Mouse (Mus musculus): ENCODE data around the gene Pls1. TPM values are rescaled to one million over a fixed set of nuclear protein-coding genes. Genes with fewer than 3 reads are reported as not detected.

Gene Pls1
- not detected in 2 replicates for polyA plus RNA-seq (2012; ENCODE audit: insufficient read depth, insufficient read length, low replicate concordance, missing spikeins)

DNA sequence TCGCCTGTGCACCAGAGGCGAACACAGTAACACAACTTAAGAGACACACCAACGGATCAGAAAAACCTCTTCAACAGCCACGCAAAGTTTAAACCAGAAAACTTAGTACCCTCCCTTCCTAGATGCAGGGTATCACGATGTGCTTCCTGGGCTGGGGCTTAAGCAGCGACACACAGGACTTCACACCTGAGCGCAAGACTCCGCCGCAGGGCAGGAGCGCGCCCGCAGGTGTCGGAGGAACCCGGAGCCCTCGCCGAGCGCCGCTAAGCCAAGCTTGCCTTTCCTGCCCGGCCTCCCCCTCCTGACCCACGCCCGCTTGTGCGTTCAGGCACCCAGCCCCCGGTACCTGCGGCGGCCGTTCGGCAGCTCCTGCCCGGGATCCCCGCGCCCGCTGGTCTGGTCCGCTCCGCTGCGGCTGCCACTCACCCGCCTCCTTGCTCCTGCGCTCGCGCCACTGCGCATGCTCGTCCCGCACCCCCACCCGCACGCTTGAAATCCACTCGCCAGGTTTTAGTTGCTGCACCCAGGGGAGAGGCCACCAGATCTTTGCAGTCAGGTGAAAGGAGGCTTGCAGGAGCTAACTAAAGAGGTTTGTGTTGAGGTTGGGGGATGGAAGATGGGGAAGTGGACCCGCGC, at the start of gene Pls1:
Gene Pls1 (minus strand): TSS at position 487 of the 636 bp plus-strand sequence.
- TF ChIP-seq CTCF (IDR thresholded peaks at IDR 0.05; ENCODE audit: insufficient read depth, low read depth, low read length) (no peak), POLR2A (IDR thresholded peaks at IDR 0.05; ENCODE audit: insufficient read depth, low read depth, low read length) (0 out of 2 replicates have a peak, but pooled peaks have one; percentile 21)
- Histone ChIP-seq H3K4me1 (ENCODE audit: control insufficient read depth, insufficient read depth, low read length) (no peaks in the 10 kb centered on the region), H3K4me3 (ENCODE audit: insufficient read depth, low read depth, low read length) (peak within 1 kb of the TSS; percentile 59), H3K27ac (ENCODE audit: insufficient read depth, low read depth, low read length) (no peak within 1 kb of the TSS)
- WGBS: under 1% methylated on average over 46 of the region's 46 CpGs

DNA sequence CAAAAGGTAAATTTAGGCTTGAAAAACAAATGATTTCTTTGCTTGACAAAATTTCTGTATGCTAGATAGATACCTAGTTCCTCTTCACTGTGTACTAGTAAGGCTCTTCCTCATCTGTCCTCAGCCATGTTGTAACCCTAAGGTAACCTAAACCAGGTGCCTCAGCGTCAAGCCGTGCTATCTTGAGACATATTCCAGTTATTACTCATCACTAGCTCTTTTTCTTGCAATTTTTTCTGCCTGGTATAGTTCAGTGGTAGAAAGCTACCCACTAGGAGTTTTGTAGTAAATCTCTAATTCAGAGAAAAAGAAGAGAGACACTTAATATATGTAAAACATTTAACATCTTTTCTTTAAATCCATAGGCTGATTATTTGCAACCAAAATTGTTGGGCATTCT, 37.6 kb upstream of the Pls1 start:
- Histone ChIP-seq H3K4me3 (ENCODE audit: insufficient read depth, low read depth, low read length) (no peak overlapping the region), H3K27ac (ENCODE audit: insufficient read depth, low read depth, low read length) (no peak overlapping the region), H3K4me1 (ENCODE audit: control insufficient read depth, insufficient read depth, low read length) (no peaks in the 10 kb centered on the region)
- WGBS: 94% methylated on average over 2 of the region's 2 CpGs
- no peak for TF ChIP-seq CTCF (IDR thresholded peaks at IDR 0.05; ENCODE audit: insufficient read depth, low read depth, low read length)
- no peak for TF ChIP-seq POLR2A (IDR thresholded peaks at IDR 0.05; ENCODE audit: insufficient read depth, low read depth, low read length)

DNA sequence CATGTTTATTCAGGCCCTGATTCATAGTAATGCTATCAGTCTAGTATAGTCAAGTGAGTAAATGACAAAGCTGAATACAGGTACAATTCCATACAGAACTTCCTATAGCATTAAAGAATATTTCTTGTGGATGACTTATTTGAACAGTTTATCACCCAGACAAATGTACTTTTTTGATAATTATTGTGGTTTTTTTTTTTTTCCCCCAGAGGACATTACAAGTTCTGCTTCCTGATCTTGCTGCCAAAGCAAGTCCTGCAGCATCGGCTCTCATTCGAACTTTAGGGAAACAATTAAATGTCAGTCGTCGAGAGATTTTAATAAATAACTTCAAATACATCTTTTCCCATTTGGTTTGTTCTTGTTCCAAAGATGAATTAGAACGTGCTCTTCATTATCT, 33.1 kb upstream of the Pls1 start:
- no peak overlapping the region for H3K27ac ChIP-seq (ENCODE audit: insufficient read depth, low read depth, low read length)
- H3K4me3 ChIP-seq (ENCODE audit: insufficient read depth, low read depth, low read length): no peak overlapping the region
- H3K4me1 ChIP-seq (ENCODE audit: control insufficient read depth, insufficient read depth, low read length): no peaks in the 10 kb centered on the region
- no peak for TF ChIP-seq POLR2A (IDR thresholded peaks at IDR 0.05; ENCODE audit: insufficient read depth, low read depth, low read length)
- no peak for TF ChIP-seq CTCF (IDR thresholded peaks at IDR 0.05; ENCODE audit: insufficient read depth, low read depth, low read length)
- WGBS: 93% methylated on average over 5 of the region's 5 CpGs

DNA sequence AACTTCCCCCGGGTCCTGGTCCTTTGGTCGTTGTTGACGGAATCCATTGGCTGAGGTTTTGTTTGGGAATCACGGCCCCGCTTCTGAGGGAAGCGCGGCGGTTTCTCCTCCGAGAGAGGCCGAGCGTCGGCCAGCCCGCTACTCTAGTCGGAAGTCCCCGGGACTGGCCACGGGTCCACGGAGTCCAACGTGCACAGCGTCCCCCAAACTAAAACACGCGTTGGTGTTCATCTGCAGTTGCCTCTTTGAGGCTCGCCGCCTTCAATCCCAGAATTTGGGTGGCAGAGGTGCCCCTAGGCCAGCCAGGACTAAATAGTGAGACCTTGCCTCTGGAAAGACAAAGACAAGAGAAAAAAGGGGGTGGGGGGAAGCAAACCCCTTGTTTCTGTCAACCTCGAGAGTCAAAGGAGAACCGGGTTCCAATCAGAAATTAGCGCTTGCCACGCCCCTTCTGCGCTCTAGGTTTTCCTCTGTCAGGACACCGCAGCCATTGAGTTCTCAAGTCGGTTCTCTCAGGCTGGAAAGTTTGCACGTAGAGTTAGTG, 13.0 kb upstream of the Pls1 start:
- Histone ChIP-seq H3K4me1 (ENCODE audit: control insufficient read depth, insufficient read depth, low read length) (no peaks in the 10 kb centered on the region), H3K4me3 (ENCODE audit: insufficient read depth, low read depth, low read length) (peak overlapping the region; percentile 70), H3K27ac (ENCODE audit: insufficient read depth, low read depth, low read length) (no peak overlapping the region)
- WGBS: under 1% methylated on average over 31 of the region's 31 CpGs
- TF ChIP-seq POLR2A (IDR thresholded peaks at IDR 0.05; ENCODE audit: insufficient read depth, low read depth, low read length) (no peak), CTCF (IDR thresholded peaks at IDR 0.05; ENCODE audit: insufficient read depth, low read depth, low read length) (no peak)

DNA sequence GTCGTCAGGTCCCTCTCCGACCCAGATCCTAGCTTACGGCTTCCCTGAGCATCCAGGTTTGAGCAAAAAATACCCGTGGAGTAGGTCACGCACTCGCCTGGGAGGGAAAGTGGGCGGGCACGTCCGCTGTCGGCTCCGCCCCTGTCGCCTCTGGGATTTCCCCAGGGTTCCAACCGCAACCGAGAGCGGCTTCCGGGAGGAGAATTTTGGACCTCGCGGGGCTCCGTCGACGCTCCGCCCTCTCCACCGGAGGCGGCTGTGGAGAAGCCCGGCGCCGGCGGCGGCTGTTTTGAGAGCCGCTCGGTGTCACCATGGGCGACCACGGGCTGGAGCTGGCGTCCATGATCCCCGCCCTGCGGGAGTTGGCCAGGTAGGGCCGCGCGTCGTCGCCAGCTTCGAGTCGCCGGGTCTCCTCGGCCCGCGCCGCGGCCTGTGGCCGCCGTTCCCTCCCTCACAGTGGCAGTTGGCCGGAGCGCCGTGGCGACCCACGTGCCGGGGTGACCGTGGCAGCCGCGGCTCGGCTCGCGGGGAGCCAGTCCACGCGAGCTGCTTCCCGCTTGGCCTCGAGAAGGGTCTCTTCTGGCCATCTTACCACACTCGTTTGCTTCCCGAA, 12.4 kb upstream of the Pls1 start, which contains the start of gene Atr:
Gene Atr (plus strand): TSS at position 184 of the 613 bp plus-strand sequence.
- WGBS: under 1% methylated on average over 69 of the region's 69 CpGs
- no peak for TF ChIP-seq CTCF (IDR thresholded peaks at IDR 0.05; ENCODE audit: insufficient read depth, low read depth, low read length)
- Histone ChIP-seq H3K27ac (ENCODE audit: insufficient read depth, low read depth, low read length) (no peak within 1 kb of the TSS; the same call in 1 of the 2 replicates), H3K4me3 (ENCODE audit: insufficient read depth, low read depth, low read length) (peak within 1 kb of the TSS; percentile 70), H3K4me1 (ENCODE audit: control insufficient read depth, insufficient read depth, low read length) (no peaks in the 10 kb centered on the region)

DNA sequence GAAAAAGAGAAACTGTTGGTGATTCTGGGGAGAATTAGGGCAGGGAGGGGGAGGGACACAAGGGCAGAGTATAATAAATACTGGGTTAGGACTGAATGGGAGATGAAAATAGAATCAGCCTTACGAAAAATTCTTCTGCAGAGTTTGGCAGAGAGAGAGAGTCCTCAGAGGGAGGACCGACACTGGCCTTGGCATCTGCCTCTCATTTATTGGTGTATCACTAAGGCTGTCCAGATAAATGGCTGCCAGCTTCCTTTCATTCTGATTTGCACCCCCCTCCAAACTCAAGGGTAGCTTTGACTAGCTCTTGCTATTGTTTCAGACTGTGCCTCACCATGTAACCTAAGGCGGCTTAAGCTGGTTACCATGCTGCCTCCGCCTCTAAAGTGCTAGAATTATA, 10.9 kb upstream of the Pls1 start:
- Histone ChIP-seq H3K27ac (ENCODE audit: insufficient read depth, low read depth, low read length) (no peak overlapping the region), H3K4me1 (ENCODE audit: control insufficient read depth, insufficient read depth, low read length) (no peaks in the 10 kb centered on the region), H3K4me3 (ENCODE audit: insufficient read depth, low read depth, low read length) (no peak overlapping the region)
- WGBS: 79% methylated on average over 4 of the region's 4 CpGs
- TF ChIP-seq POLR2A (IDR thresholded peaks at IDR 0.05; ENCODE audit: insufficient read depth, low read depth, low read length): no peak
- TF ChIP-seq CTCF (IDR thresholded peaks at IDR 0.05; ENCODE audit: insufficient read depth, low read depth, low read length): no peak

DNA sequence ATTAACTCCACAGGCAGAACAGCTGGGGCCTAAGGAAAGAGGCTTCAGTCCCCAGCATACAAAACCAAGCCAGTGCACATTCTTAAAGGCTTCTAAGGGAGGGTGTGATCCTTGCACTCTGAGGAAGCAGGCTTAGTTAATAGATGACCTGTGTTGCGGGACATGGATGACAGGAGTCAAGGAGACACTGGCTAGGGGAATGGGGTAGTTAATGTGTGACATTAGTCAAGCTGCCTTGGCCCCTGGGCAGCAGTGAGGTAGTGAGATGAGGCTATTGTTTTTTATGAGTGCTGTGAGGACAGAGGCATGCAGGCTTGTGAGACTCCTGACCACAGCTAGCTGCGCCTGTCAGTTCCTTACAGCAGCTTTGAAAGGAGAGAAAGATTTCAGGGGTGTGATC, 9.8 kb upstream of the Pls1 start:
- WGBS: 76% methylated on average over 2 of the region's 2 CpGs
- TF ChIP-seq CTCF (IDR thresholded peaks at IDR 0.05; ENCODE audit: insufficient read depth, low read depth, low read length): no peak
- no peak for TF ChIP-seq POLR2A (IDR thresholded peaks at IDR 0.05; ENCODE audit: insufficient read depth, low read depth, low read length)
- H3K27ac ChIP-seq (ENCODE audit: insufficient read depth, low read depth, low read length): no peak overlapping the region
- no peaks in the 10 kb centered on the region for H3K4me1 ChIP-seq (ENCODE audit: control insufficient read depth, insufficient read depth, low read length)
- H3K4me3 ChIP-seq (ENCODE audit: insufficient read depth, low read depth, low read length): no peak overlapping the region

DNA sequence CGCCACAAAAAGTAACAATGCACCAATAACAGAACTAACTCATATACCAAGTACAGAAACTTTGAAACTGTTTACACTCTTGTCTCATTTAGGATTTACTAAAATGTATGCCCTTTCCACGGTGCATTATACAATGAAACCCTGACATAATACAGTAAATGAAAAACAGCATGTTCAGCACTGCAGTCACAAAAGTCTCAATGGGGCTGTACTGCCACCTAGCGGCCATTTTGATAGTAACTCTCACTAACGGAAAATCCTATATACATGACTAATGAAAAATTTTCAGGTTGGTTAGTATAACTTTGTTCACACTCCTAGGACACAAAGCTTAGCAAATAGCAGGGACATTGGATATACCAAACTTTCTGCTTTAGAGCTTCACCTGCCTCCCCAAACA, 7.8 kb upstream of the Pls1 start:
- Histone ChIP-seq H3K4me1 (ENCODE audit: control insufficient read depth, insufficient read depth, low read length) (no peaks in the 10 kb centered on the region), H3K4me3 (ENCODE audit: insufficient read depth, low read depth, low read length) (no peak overlapping the region), H3K27ac (ENCODE audit: insufficient read depth, low read depth, low read length) (no peak overlapping the region)
- TF ChIP-seq POLR2A (IDR thresholded peaks at IDR 0.05; ENCODE audit: insufficient read depth, low read depth, low read length) (no peak), CTCF (IDR thresholded peaks at IDR 0.05; ENCODE audit: insufficient read depth, low read depth, low read length) (no peak)
- 24% methylated on average over 4 of the region's 4 CpGs for WGBS

DNA sequence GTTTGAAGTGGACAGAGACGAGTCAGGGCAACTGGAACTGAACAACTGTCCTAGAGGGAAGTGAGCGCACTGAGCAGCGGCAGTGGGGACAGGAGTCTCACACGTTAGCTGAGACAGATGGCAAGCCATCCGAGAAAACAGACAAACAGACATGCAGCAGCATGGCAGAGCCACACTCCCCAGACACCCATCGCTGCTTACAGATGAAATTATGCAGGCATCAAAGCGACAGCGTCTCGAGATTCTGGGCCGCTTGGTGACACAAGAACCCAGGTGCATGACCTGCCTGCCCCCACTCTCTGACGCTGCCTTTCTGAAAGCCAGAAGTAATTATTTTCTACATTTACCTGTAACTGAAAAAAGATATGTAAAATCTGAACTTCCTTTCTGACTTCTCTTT, 6.6 kb upstream of the Pls1 start:
- WGBS: 79% methylated on average over 11 of the region's 11 CpGs
- TF ChIP-seq CTCF (IDR thresholded peaks at IDR 0.05; ENCODE audit: insufficient read depth, low read depth, low read length) (no peak), POLR2A (IDR thresholded peaks at IDR 0.05; ENCODE audit: insufficient read depth, low read depth, low read length) (no peak)

More for the DNA sequence above, 6.6 kb upstream of the Pls1 start:
- Histone ChIP-seq H3K4me3 (ENCODE audit: insufficient read depth, low read depth, low read length) (no peak overlapping the region), H3K4me1 (ENCODE audit: control insufficient read depth, insufficient read depth, low read length) (no peaks in the 10 kb centered on the region), H3K27ac (ENCODE audit: insufficient read depth, low read depth, low read length) (no peak overlapping the region)

Measured in olfactory bulb, adult 2 months (tissue).